Mouse (Mus musculus): Measurements from ENCODE around the gene Nxpe3.
"Not testable (repeated sequence)": the region's sequence is repeated elsewhere in the genome, so short reads cannot be mapped to it uniquely, and the experiment has no call there.

Nxpe3 gene

GRCm38 (mm10) chr16:55889451-55889850 is 5.6 kb downstream of the Nxpe3 start:
- no peak for DNase-seq

- no peak for DNase-seq
Measured at GRCm38 (mm10) chr16:55888584-55888960, 6.5 kb downstream of the Nxpe3 start.

DNA sequence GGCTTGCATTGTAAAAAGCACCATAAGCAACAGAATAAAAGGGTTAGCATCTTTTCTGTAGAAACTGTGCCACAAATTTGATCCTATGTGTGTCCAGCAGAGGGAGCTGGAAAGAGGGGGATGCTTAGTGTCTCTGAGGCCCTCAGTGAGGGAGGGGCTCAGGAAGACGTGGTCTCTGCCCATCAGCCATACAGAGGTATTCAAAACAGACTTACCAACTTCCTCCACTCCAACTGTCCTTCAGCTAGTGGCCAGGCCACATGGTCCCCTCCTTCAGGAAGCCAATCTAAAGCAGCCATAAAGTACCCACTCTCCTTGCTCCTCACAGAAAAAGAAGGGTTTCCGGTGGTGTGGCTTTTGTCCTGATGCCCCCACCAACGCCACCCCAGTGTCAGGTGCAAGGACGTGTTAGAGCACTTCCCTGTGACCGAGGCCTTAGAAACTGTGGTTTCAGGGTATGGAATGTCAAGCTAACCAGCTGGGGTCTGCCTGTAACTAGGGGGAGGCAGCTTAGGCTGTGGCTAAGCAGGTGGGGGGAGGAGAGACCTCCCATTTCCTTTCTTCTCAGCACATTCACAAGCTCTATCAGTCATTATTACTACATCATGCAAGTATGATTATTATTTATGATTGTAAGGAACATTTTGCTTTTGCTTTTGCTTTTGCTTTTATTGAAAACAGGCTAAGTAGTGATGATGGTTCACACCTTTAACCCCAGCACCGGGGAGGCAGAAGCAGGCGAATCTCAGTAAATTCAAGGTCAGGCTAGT is 7.1 kb downstream of the Nxpe3 start:
- DNase-seq, result no peak

DNA sequence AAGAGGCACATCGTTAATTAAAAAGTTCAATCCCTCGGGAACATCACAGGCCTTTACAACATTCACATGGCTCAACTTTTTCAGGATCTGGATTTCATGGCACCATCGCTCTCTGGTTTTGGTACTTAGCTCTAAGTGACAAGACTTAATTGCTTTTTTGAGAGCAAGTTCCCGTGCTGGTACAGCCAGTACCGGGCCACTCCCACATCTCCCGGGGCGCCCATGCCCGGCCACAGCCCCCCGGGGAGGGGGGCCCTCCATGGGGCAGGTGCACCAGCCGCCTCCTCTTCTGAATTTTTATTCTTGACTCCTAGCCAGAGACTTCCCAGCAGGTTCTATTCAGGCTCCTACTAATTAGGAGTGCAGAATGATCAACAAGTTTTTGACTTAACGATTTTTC is 10.8 kb downstream of the Nxpe3 start:
- no peak for DNase-seq

DNA sequence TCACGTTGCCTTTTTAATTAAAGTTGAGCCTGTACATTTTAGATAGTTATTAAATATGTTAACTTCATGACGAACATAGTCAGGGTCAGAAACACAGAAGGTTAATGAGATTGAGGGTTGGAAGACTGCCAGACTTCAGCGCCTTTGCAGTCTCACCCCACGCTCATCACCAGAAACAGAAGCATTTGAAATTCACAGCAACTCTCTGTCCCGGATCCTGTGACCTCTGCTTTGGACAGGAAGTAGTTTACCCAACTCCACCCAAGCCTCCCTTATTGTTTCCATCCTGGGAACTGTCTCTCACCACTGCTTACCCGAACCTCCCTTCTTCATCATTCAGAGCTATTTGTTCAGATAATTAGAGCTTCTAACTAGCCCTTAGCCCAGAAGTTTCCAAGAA is 19.1 kb downstream of the Nxpe3 start:
- no peak for DNase-seq

- no peak for DNase-seq
Measured at GRCm38 (mm10) chr16:55863832-55864231, 31.3 kb downstream of the Nxpe3 start.

DNA sequence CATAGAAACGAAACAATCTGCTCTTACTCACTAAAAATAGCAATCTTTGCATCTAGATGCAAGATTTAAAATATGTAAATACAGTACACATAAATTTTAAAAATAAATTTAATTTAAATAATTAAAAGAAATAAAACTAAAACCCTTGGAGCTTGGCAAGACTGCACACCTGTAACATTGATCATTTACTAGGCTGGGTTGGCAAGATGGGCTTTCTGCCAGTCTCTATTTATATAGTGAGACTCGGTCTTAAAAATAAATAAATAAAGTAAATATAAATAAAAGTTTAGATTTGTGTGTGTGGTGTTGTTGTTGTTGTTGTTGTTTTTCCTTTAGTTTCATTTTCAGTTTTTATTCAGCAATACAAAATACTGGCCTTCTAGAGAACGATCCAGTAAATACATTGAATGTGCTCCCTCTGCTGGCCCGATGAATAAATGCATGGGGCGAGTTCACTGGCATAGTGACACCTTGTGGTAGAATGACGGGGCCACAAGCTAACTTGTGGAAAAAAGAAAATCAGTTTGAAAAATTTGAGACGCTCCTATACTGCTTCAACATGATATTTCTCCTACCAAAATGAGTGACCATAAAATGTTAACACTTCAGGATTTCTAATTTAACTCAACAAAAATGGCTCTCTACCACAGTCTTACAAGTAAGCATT is 31.8 kb downstream of the Nxpe3 start:
- DNase-seq, result peak; percentile 65

- no peak for DNase-seq
Measured at GRCm38 (mm10) chr16:55861104-55861503, 34.0 kb downstream of the Nxpe3 start.

DNA sequence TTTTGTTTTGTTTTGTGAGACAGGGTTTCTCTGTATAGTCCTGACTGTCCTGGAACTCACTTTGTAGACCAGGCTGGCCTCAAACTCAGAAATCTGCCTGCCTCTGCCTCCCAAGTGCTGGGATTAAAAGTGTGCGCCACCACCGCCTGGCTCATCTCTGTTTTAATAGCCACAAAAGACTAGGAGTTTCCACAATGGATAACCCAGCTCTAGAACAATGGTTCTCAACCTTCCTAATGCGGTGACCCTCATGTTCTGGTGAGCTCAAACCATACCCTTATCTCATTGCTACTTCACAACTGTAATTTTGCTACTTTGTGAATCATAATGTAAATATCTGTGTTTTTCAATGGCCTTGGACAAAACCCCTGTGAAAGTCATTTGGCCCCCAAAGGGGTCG is 35.7 kb downstream of the Nxpe3 start:
- DNase-seq, result not testable (repeated sequence)

DNA sequence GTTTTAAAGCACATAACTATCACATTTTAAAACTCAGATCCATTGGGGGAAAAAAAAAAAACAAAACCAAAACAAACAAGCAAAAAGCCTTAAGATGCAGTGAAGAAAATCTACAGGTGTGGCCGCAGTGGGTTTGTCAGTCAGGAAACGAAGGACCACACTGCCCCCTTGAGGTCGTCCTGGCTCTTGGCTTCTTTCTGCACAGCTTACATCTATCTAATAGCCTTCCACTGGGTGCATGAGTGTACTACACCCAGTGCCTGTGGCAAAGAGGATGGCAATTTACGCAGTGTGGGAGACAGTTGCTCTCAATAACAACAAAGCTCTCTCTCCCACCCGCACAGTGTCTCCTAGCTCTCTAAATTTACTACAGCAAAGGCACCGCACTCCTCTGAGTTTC is 36.6 kb downstream of the Nxpe3 start:
- DNase-seq, result peak; percentile 75

- DNase-seq, result peak; percentile 89
Measured at GRCm38 (mm10) chr16:55852943-55853727, 42.0 kb downstream of the Nxpe3 start.

DNA sequence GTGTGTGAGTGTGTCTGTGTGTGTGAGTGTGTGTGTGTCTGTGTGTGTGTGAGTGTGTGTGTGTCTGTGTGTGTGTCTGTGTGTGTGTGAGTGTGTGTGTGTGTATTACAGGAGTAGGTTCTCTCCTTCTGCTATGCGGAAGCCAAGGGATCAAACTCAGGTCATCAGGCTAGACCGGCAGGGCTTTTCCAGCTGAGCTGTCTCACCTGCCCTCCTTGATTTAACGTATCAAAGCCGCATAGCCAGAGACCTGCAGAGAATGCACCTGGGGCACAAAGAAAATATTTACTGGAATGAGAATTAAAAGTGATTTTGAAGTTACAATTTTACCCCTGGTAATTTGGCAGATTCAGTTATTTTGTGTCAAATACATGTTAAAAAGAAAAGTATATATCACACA is 42.6 kb downstream of the Nxpe3 start:
- no peak for DNase-seq

DNA sequence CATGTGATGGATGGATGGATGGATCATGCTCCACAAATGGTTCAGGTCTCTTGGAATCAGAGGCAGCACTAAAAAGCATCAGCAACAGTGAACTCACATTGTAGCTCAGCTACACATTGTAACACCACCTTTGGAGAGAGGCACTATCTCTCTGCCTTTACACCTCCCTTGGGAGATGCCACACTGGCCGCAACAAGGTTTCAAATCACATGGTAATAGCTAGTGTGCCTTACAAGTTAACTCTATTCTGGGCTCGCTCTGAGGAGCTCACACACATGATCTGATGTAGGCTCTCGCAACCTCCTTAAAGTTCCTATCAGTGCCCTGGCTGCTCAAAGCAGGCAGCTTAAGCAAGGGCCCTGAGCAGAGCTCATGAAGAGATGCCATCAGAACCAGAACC is 44.6 kb downstream of the Nxpe3 start:
- DNase-seq, result no peak

DNA sequence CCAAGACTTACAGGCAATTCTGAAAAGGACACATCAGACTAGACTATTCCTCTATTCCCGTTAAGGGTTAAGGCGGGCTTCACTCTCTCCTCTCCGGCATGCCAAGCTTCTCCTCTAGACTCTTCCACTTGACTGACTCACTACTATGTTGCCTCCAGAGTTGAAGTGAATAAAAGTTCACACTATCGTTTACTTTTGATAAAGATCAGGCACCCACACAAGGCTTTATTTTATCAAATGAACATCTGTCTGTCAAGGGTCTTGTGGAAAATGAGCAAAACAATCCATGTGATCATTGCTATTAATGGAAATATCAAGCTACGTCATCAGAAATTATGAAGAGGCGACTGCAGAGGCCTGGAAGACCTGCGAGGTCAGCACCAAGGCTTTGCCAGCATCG is 47.4 kb downstream of the Nxpe3 start:
- no peak for DNase-seq

- DNase-seq, result no peak
Measured at GRCm38 (mm10) chr16:55844847-55845246, 50.2 kb downstream of the Nxpe3 start.

- DNase-seq, result no peak
Measured at GRCm38 (mm10) chr16:55843919-55844318, 51.2 kb downstream of the Nxpe3 start.

DNA sequence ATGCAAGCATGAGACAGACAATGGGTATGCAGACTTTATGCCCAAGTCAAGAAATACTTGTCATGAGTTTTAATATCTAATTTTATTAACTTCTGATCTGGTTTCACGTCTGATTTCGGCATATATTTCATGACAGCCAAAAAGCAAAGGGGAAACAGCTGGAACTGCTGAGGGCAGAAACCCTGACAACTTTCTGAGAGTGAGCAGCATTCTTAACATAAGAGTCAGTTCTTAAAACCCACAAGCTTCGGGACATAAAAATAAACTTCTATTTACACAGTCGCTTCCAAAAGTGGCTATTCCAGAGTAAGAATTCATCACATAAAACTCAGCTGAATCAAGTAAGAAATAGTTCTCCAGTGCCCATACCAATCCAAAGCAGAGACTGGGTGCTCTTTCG is 52.0 kb downstream of the Nxpe3 start:
- no peak for DNase-seq

- DNase-seq, result no peak
Measured at GRCm38 (mm10) chr16:55841506-55841905, 53.6 kb downstream of the Nxpe3 start.

DNA sequence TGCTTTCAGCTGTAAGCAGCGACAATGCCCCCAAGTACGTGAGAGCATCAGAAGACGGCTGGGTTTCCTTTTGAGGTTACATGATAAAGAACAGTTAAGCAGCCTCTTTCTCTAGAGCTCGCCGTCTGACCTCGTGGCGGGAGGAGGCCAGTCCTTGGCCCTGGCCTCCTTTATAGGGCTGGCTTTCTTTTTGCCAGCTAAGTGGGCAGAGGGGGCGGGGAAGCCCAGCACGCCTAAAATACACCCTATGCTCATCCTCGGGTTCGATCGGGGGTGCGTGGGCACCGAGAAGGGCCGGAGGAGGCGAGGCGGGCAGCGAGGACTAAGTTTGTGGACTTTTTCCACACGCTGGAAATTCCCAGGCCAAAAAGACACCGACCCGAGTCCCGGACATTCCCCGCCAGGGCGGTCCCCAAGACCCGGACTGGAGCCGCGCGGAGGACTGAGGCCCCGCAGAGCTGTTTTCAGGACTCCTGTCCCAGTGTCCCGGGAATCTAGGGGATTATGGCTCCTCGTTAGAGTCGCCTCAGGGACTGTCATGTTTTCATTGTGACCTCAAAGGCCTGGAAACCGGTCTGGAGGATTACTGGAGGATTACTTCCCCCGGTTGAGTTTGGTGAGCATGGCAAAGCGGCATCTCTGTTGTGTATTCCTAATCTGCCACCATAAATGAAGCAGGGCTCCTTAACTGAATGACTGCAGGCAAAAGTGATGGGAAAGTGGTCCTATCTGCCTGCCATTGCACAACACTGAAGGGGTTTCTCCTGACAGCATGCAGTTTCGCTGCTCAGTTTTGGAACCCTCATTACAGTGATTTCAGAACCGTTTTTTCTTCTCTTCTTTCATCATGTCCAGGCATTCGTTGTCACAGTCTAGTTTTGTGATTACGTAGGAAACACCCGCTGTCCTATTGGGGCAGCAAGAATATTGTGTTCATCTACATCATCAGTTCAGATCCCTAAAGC is 56.3 kb downstream of the Nxpe3 start, which contains the start of gene Nfkbiz:
Nfkbiz (minus strand) TSS at position 390 of the 965 bp plus-strand sequence.
- peak; percentile 70 for DNase-seq

DNA sequence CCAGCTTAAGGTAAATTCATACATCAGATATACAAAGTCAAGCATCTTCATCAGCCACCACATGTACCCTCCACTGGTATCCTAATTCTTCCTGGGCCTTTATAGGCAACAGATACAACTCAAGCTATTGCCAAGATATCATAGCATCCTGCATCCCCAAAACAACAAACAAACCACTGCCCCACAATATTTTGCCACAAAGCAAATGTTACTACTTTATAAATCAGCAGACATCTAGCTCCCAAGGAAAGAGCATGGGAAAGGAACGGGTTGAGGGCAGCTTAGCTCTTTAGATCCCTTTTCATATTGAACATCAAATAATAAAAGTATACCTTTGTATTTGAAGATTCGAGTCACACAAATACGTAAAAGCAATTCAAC is 57.0 kb downstream of the Nxpe3 start:
- DNase-seq, result no peak

- DNase-seq, result not testable (repeated sequence)
Measured at GRCm38 (mm10) chr16:55837653-55838052, 57.4 kb downstream of the Nxpe3 start.

DNA sequence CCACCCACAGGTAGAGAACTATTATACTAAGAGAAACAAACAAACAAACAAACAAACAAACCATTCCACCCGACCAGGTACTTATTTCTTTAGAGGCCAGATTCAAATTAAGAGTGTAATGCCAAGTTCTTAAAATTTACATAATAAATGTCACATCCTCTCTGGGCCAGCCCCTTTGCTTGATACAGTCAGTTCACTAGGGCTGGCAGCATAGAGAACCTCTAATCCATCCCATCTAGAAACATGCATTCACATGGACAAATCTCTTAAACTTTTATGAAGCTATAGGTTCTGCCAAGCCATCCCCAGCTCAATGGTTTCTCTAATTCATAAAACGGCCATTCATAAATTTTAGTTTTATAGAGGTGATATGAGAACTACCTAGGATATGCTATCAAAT is 57.9 kb downstream of the Nxpe3 start:
- no peak for DNase-seq

- DNase-seq, result no peak
Measured at GRCm38 (mm10) chr16:55835798-55836197, 59.3 kb downstream of the Nxpe3 start.
